Mouse (Mus musculus) heart, postnatal 0 days (tissue): Measurements from ENCODE around the gene Kif5c.

Experiments used
- CTCF ChIP-seq: IDR thresholded peaks from 2 replicates; pipeline ENCODE4 v1.5.1; 2016; ENCODE audit warnings: antibody characterized with exemption, control low read depth, low read depth
- EP300 ChIP-seq: IDR thresholded peaks from 2 replicates; pipeline ENCODE4 v1.6.1; 2016; ENCODE audit warnings: antibody characterized with exemption, low read depth

GRCm38 (mm10) chr2:49655874-49656195, 36.7 kb downstream of the Kif5c start:
- TF ChIP-seq CTCF (no peak), EP300 (no peak)
